Mouse (Mus musculus): Measurements from ENCODE around the gene Cebpa. TPM values are rescaled to one million over a fixed set of nuclear protein-coding genes. Genes with fewer than 3 reads are reported as not detected.

Gene Cebpa
- total and polyA plus RNA-seq, 3 experiments = 2.3 to 4.4 TPM; not detected in 1

DNA sequence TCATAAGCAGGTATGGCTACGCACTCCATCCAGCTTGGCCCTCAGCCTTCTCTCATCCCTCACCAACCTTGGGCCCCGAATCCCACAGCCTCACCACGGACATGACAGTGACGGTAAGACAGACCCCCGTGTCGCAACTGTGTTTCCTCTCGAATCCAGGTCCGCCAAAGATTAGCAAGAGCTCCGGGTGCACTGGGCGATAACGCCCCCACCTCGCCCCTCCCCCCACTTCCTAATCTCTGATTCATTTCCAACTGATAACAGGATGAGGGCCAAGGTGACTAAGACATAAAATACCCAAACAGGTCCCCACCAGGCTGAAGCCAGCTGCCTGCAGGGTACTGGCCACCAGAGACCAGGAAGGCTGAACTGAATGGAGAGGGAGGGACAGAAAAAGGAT lies 35.4 kb downstream of the Cebpa start:
- Histone ChIP-seq H3K27me3 (ENCODE audit: control insufficient read depth in 1 of 2, insufficient read depth in 2 of 2, low read length in 2 of 2) (no peaks in the 10 kb centered on the region), H3K27ac (ENCODE audit: control insufficient read depth, low read depth, low read length) (no peak overlapping the region; the same call in 1 of the 2 replicates), H3K9me3 (replicated peaks; ENCODE audit: insufficient read depth, low read length) (no peaks in the 10 kb centered on the region), H3K4me3 (ENCODE audit: control insufficient read depth in 1 of 2, insufficient read depth in 1 of 2, low read depth in 2 of 2, low read length in 2 of 2) (no peak overlapping the region), H3K4me1 (ENCODE audit: control insufficient read depth in 1 of 2, insufficient read depth in 2 of 2, low read length in 2 of 2) (peaks cover 13 to 51% of the 10 kb centered on the region in 2 experiments), H3K79me2 (ENCODE audit: control insufficient read depth, insufficient read depth, low read length, poor library complexity) (no peaks in the 10 kb centered on the region), H3K9ac (ENCODE audit: control insufficient read depth, low read depth, low read length, poor library complexity, severe bottlenecking) (no peak overlapping the region), H3K36me3 (ENCODE audit: control insufficient read depth in 1 of 2, insufficient read depth in 2 of 2, low read length in 2 of 2) (peaks cover 0 to 20% of the 10 kb centered on the region in 2 experiments; a peak in 2 of 4 replicates)
- TF ChIP-seq MAFK (IDR thresholded peaks at IDR 0.05; ENCODE audit: borderline replicate concordance, low read depth, low read length) = 0 out of 2 replicates have a peak, but pooled peaks have one; percentile 18
- no peak for TF ChIP-seq E2F4 (IDR thresholded peaks at IDR 0.05; ENCODE audit: borderline replicate concordance, low read depth, low read length)
- peak; percentile 59 for TF ChIP-seq TAL1 (IDR thresholded peaks at IDR 0.05; ENCODE audit: low read length)
- TF ChIP-seq USF1 (IDR thresholded peaks at IDR 0.05; ENCODE audit: low read depth, low read length) = no peak
- TF ChIP-seq BHLHE40 (IDR thresholded peaks at IDR 0.05; ENCODE audit: borderline replicate concordance, low read depth, low read length) = 0 out of 2 replicates have a peak, but pooled peaks have one; percentile 24
- no peak for TF ChIP-seq RAD21 (IDR thresholded peaks at IDR 0.05; ENCODE audit: low read depth, low read length)
- peak; percentile 72 for TF ChIP-seq ETS1 (IDR thresholded peaks at IDR 0.05; ENCODE audit: low read depth, low read length)
- peak; percentile 60; the same call in 1 of the 2 replicates for TF ChIP-seq MAZ (IDR thresholded peaks at IDR 0.05; ENCODE audit: low read depth, low read length)
- TF ChIP-seq TCF12 (IDR thresholded peaks at IDR 0.05; ENCODE audit: low read depth, low read length) = peak; percentile 92
- peak; percentile 80 for TF ChIP-seq RCOR1 (IDR thresholded peaks at IDR 0.05; ENCODE audit: low read depth, low read length)
- TF ChIP-seq EP300 (IDR thresholded peaks at IDR 0.05; ENCODE audit: low read depth in 1 of 2, low read length in 2 of 2) = peak; percentile 79 to 91
- 0 out of 2 replicates have a peak, but pooled peaks have one; percentile 21 for TF ChIP-seq ELF1 (IDR thresholded peaks at IDR 0.05; ENCODE audit: low read depth, low read length)
- no peak for TF ChIP-seq NELFE (IDR thresholded peaks at IDR 0.05; ENCODE audit: low read depth, low read length)
- TF ChIP-seq GATA1 (IDR thresholded peaks at IDR 0.05; ENCODE audit: low read depth, low read length) = peak; percentile 81
- peak; percentile 36 for DNase-seq (ENCODE audit: low read depth, low spot score)

DNA sequence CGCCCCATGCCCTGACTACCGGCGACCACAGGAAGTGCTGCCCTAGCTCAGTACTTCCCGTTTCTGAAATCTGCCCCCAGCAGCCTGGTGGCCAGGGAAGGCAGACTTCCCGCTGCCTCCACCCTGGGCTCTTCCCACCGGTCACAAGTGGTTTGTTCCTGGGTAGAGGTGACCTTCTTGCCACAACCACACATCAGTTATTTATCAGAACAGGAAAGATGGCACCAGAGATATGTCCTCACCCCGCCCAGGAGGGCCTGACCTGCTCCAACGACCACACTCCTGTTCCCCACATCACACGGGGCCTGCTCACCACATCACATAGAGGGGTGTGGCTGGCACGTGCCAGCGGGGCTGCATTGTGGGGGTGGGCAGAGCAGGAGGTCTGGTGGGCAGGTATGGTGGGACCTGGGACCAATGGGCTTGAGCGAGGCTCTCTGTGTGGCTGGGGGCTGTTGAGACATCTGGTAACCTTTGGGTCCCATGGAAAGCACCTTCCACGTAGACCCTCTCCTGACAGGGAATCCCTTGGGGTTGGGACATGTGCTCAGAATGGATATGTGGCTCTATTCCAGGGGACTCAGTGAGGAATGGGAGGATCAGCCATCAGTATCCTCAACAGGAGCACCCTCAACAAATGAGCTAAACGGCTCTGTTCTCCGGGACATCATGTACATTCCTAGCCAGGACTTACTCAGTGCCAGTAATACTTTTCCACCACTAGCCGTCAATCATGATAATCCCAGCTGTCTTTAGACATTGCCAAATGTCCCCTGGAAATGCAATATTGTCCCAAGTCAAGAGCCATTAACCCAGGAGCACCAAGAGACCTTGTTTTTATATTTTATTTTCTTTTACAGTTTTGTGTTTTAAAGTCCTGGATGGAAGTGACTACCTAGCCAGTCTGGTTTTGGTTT lies 37.7 kb downstream of the Cebpa start:
- Histone ChIP-seq H3K27me3 (ENCODE audit: control insufficient read depth in 1 of 2, insufficient read depth in 2 of 2, low read length in 2 of 2) (no peaks in the 10 kb centered on the region), H3K27ac (ENCODE audit: control insufficient read depth, low read depth, low read length) (peak overlapping the region; percentile 19; the same call in 1 of the 2 replicates)
- peak; percentile 57 for DNase-seq (ENCODE audit: low read depth, low spot score)
- TF ChIP-seq MXI1 (IDR thresholded peaks at IDR 0.05; ENCODE audit: low read depth, low read length) (peak; percentile 34; the same call in 1 of the 2 replicates), ZKSCAN1 (IDR thresholded peaks at IDR 0.05; ENCODE audit: low read depth, low read length) (no peak), ETS1 (IDR thresholded peaks at IDR 0.05; ENCODE audit: low read depth, low read length) (no peak), MYB (IDR thresholded peaks at IDR 0.05; ENCODE audit: low read depth, low read length) (no peak), TAL1 (IDR thresholded peaks at IDR 0.05; ENCODE audit: low read length) (peak; percentile 50), BHLHE40 (IDR thresholded peaks at IDR 0.05; ENCODE audit: borderline replicate concordance, low read depth, low read length) (peak; percentile 90), USF2 (IDR thresholded peaks at IDR 0.05; ENCODE audit: borderline replicate concordance in 1 of 2, insufficient read depth in 1 of 2, low read depth in 1 of 2, low read length in 2 of 2) (no peak), GATA1 (IDR thresholded peaks at IDR 0.05; ENCODE audit: low read depth, low read length) (peak; percentile 51; the same call in 1 of the 2 replicates), KAT2A (conservative IDR thresholded peaks at IDR 0.05; ENCODE audit: low read depth, low read length) (no peak), MAX (IDR thresholded peaks at IDR 0.05; ENCODE audit: low read length) (no peak; the same call in 1 of the 2 replicates), SIN3A (IDR thresholded peaks at IDR 0.05; ENCODE audit: low read length) (no peak), JUND (IDR thresholded peaks at IDR 0.05; ENCODE audit: low read depth, low read length) (no peak), MEF2A (IDR thresholded peaks at IDR 0.05; ENCODE audit: extremely low read depth, insufficient replicate concordance, low read depth, low read length, poor library complexity, severe bottlenecking) (no peak), MAZ (IDR thresholded peaks at IDR 0.05; ENCODE audit: low read depth, low read length) (no peak), NRF1 (IDR thresholded peaks at IDR 0.05; ENCODE audit: insufficient read depth, low read depth, low read length, poor library complexity, severe bottlenecking) (no peak), POLR2AphosphoS5 (IDR thresholded peaks at IDR 0.05; ENCODE audit: borderline replicate concordance, low read depth, low read length) (no peak), EP300 (IDR thresholded peaks at IDR 0.05; ENCODE audit: low read depth in 1 of 2, low read length in 2 of 2) (peak; percentile 30 to 61; a peak in 3 of 4 replicates), MAFK (IDR thresholded peaks at IDR 0.05; ENCODE audit: borderline replicate concordance, low read depth, low read length) (no peak), TCF12 (IDR thresholded peaks at IDR 0.05; ENCODE audit: low read depth, low read length) (peak; percentile 48; the same call in 1 of the 2 replicates), RCOR1 (IDR thresholded peaks at IDR 0.05; ENCODE audit: low read depth, low read length) (no peak; the same call in 1 of the 2 replicates)

More for the DNA sequence above, 37.7 kb downstream of the Cebpa start:
- Histone ChIP-seq H3K36me3 (ENCODE audit: control insufficient read depth in 1 of 2, insufficient read depth in 2 of 2, low read length in 2 of 2) (peaks cover 0 to 20% of the 10 kb centered on the region in 2 experiments; a peak in 2 of 4 replicates), H3K9ac (ENCODE audit: control insufficient read depth, low read depth, low read length, poor library complexity, severe bottlenecking) (peak overlapping the region; percentile 45), H3K4me1 (ENCODE audit: control insufficient read depth in 1 of 2, insufficient read depth in 2 of 2, low read length in 2 of 2) (peaks cover 13 to 48% of the 10 kb centered on the region in 2 experiments), H3K9me3 (replicated peaks; ENCODE audit: insufficient read depth, low read length) (no peaks in the 10 kb centered on the region), H3K79me2 (ENCODE audit: control insufficient read depth, insufficient read depth, low read length, poor library complexity) (no peaks in the 10 kb centered on the region), H3K4me3 (ENCODE audit: control insufficient read depth in 1 of 2, insufficient read depth in 1 of 2, low read depth in 2 of 2, low read length in 2 of 2) (peak overlapping the region; percentile 19 to 42; a peak in 2 of 4 replicates)
